Mouse (Mus musculus) adrenal gland, postnatal 14 days (tissue): ENCODE data around the gene Fpgs. TPM values are rescaled to one million over a fixed set of nuclear protein-coding genes. Genes with fewer than 3 reads are reported as not detected.

Experiments used
- DNase-seq: peaks from one replicate; pipeline ENCODE4 v3.0.0; 2021; ENCODE audit warnings: mixed read lengths
- microRNA-seq, 2 experiments: library from miRNA; unstranded; fragments of <30 nt; microRNA quantifications; one replicate each; pipeline ENCODE4 v1.2.0; 2021
- total RNA-seq: library from RNA; stranded (reverse); gene quantifications from 2 replicates; pipeline ENCODE4 v1.2.3, GENCODE M21; 2021

Gene Fpgs
- total RNA-seq, 1 experiment from 2014 or later, result 35.8 TPM

DNA sequence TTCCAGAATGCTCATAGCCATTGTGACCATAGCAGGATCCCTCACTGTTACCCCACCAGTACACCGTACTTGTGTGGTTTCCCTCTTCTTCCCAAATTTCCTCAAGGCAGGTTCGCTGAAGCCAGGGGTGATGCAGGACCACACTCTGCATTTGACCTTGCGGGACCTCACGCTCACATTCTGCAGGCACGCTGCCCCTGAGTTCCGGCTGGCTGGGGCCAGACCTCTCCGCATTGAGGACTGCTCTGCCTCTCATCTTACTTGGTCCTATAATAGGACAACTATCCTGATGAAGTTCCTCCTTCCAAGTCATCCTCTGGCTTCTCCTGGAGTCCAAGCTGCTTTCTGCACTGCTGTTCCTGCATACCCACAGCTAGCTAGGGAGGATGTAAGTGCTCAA, 67.3 kb downstream of the Fpgs start:
- no peak for DNase-seq

DNA sequence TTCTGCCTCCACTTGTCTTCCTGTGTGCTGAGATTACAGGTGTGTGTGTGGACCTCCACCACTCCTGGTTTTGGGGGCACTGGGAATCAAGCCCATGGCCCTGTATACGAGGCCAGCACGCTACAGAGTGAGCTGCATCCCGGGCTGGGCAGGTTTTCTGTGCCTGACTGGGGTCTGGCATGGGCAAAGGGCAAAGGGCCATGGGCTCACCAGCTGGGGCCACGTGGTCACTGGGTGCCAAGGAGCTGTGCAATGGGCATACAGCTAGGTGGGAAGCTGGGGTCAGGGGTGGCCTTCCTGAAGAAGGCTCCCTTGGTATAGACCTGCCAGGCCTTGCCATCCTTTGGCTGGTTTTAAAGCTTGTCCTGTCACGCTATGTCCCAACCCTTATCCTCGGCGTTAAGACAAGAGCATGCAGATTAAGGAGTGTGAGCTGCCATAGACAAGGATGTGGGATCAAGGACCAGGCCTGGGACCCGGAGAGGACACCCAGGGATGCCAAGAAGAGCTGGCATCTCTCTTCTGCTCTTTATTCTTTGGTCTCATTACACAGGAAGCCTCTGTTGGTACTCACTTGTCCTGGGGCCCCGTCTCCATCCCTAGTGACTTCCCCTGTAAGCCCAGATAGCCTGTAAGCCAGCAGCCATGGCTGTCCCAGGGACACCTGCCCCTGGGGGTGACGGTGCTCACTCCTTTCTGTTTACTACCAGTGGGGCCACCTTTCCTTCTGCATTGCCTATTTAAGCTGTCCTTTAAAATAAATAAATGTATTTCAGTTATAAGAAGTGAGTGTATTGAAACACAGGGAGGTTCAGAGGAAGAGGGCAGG, 69.5 kb downstream of the Fpgs start:
- no peak for DNase-seq

DNA sequence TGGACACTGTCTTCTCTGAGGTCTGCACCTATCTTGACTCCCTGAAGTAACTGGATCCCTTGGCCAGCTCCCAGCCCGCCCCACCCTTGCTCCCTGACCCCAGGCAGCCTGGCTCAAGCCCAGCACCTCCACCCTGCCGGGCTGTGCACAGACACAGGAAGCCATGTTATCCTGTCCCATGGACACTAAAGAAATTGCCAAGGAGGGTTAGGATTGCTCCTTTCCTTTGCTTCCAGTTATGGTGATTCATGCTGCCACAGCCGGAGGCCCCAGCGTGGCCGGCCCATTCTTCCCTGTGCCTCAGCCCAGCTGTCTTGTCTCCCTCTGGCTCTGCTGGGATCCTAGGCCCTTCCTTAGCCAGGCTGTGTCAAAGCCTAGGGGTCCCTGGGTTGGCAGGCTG, 70.3 kb downstream of the Fpgs start:
- DNase-seq, result peak; percentile 57

Small RNA genes lying within 50 kb of the gene (microRNA-seq; reads per million reads assigned to microRNA genes)
- 0 reads per million in 2 experiments for gene Gm47291
- gene Mir1954, result 0 reads per million in 2 experiments
- gene Mir2861, result 0 reads per million in 2 experiments
- 0 reads per million in 2 experiments for gene Mir3960
- 0 to 0.38 reads per million in 2 experiments for gene Mir8093

Other genes with a start within 250 kb of the Fpgs start
- gene Fam102a, start 168.8 kb downstream of the Fpgs start, total RNA-seq, result 25.6 and 28.7 TPM in 2 replicates
- gene Dpm2, start 133.3 kb downstream of the Fpgs start, total RNA-seq, result 47.8 and 61.8 TPM in 2 replicates
- 0.23 TPM in 1 of 2 replicates, not detected in the other for gene Pip5kl1, start 129.3 kb downstream of the Fpgs start, total RNA-seq
- not detected in 2 replicates for gene 9430097D07Rik, start 128.5 kb downstream of the Fpgs start, total RNA-seq
- 12.0 and 13.5 TPM in 2 replicates for gene St6galnac4, start 117.0 kb downstream of the Fpgs start, total RNA-seq
- gene St6galnac6, start 104.4 kb downstream of the Fpgs start, total RNA-seq, result 54.1 and 56.5 TPM in 2 replicates
- 53.2 and 61.4 TPM in 2 replicates for gene Ak1, start 82.4 kb downstream of the Fpgs start, total RNA-seq
- 105 and 106 TPM in 2 replicates for gene Eng, start 57.5 kb downstream of the Fpgs start, total RNA-seq
- gene Cdk9, start 8.9 kb upstream of the Fpgs start, total RNA-seq, result 67.4 and 79.7 TPM in 2 replicates
- 29.8 and 39.3 TPM in 2 replicates for gene Sh2d3c, start 16.9 kb upstream of the Fpgs start, total RNA-seq
- not detected in 2 replicates for gene 6330409D20Rik, start 36.9 kb upstream of the Fpgs start, total RNA-seq
- 25.3 and 26.8 TPM in 2 replicates for gene Tor2a, start 53.1 kb upstream of the Fpgs start, total RNA-seq
- 0.26 TPM in 1 of 2 replicates, not detected in the other for gene Ttc16, start 71.5 kb upstream of the Fpgs start, total RNA-seq
- gene Ptrh1, start 71.6 kb upstream of the Fpgs start, total RNA-seq, result 5.1 and 5.9 TPM in 2 replicates
- not detected in 2 replicates for gene Cfap157, start 80.3 kb upstream of the Fpgs start, total RNA-seq
- gene Stxbp1, start 143.1 kb upstream of the Fpgs start, total RNA-seq, result 25.2 and 26.4 TPM in 2 replicates
- gene Fam129b, start 172.0 kb upstream of the Fpgs start, total RNA-seq, result 22.0 and 23.1 TPM in 2 replicates